Mouse (Mus musculus) bone marrow macrophage, adult 2 months (primary cell): ENCODE data around the gene Gm20388.

Experiments used
- CTCF ChIP-seq: IDR thresholded peaks from 2 replicates; pipeline ENCODE4 v1.5.1; 2012; ENCODE audit warnings: low read depth, mild to moderate bottlenecking, low read length, moderate library complexity
- POLR2A ChIP-seq: IDR thresholded peaks from 2 replicates; pipeline ENCODE4 v1.6.1; 2012; ENCODE audit warnings: mild to moderate bottlenecking, low read depth, low read length, borderline replicate concordance

- TF ChIP-seq POLR2A (no peak), CTCF (no peak)
Measured at GRCm38 (mm10) chr8:122951456-122951855, 3040.8 kb downstream of the Gm20388 start.
